Mouse (Mus musculus) CD4-positive helper T cell, adult 2 months (primary cell): ENCODE measurements at regions not wholly inside any gene's neighbourhood (a gene's known extent, or its start where the extent isn't known, plus 50 kb on each side); places are given as distances from the start of the nearest gene placed in this dataset.

Experiments
- DNase-seq: peaks from one replicate; pipeline ENCODE4 v3.0.0-alpha.2; 2012; ENCODE audit warnings: low read depth, missing footprints, low spot score

DNA sequence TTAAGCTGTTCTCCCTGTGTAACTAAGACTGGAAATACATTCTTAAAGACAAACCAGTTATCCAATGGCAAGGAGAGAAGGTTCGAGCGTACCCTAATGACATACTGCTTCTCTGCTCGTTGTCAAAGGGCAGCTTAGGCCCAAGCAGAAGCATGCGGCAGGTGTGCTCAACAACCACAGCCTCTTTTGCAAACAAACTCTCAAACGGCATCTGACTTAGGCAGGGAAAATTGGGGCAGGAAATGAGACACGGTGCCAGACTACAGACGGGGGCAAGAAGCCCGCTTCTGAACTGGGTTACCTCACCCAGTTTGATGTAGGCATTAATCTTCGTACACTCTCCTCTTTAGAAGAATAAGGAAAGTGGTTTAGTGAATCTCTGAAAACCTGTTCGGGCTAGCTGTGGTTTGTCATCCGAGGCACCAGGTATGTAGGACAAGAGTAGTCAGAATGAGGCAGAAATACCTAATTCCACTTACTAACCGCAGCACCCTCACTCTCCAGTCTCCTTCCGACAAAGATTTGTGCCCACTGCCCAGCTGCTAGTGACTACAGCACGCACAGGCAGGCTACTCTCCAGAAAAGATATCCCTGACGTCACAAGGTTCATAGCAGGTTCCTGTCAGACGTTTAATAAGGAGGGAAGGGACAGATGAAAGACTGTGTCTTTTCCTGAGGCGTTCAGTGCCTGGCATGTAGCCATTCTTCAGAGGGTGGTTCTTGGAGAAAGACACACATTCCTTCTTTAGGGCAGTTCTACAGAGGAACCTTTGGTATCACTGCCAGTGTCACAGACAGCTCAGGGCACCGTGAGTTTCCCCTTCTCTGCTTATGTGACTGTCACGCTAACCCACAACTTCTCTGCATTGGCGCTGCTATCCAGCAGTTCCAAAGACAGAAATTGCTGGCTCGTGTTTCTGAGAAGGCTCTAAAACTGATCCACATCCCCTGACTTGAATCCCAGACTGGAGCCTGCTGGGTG, 175.8 kb downstream of the Tmx1 start:
- no peak for DNase-seq

DNA sequence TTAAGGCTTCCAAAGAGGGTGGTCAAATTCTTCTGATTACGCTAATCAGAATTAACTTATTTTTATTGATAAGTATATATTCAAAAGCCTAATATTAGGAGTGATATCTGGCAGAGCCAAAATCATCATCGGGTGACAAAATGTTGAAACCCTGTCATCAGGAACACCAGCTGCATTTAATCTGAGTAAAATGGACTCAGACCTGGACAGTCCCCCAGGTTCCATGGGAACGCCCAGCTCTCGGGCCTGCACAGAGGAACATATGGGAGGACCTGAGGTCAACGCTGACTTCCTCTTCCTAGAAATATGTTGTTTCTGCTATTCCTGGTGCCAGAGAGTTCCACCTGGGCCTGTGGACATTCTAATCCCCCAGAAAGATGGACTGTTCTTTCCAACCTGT, 176.5 kb downstream of the Tmx1 start:
- no peak for DNase-seq

DNA sequence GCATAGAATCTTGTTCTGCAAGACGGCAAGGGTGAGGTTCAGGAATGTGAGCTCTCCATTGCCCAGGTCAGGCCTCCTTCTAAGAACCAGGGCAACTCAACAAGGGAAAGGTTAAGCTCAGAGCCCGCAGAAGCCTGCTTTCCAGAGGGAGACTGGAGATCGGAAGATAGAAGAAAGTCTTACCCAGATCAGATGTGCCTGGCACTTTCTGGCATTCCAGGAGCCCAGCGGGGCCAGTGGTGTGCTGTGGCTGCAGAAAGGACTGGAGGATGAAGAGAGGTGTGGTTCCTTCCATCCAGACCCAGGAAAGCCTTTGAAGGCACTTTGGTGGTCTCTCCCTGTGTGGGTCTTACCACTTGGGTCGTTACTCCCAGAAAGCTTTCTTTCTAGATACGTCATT, 178.4 kb downstream of the Tmx1 start:
- no peak for DNase-seq

DNA sequence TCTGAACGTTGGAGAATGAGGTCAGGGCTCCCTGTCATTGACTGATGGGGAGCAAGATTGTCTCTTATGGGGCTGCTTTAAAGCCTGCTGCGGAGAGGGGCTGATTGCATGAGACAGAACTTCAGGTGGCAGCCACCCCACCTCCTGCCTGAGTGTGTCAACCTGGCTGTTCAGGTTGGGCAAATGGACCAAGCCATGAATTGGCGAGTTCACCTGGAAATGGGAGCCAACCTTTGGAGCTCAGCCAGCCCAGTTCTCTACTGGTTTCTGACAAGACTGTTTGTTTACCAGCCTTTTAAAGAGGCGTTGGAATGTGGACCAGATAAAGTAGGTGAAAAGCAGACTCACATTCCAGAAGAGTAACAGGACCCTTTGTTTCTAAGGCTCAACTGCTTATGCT, 180.3 kb downstream of the Tmx1 start:
- DNase-seq: no peak

DNA sequence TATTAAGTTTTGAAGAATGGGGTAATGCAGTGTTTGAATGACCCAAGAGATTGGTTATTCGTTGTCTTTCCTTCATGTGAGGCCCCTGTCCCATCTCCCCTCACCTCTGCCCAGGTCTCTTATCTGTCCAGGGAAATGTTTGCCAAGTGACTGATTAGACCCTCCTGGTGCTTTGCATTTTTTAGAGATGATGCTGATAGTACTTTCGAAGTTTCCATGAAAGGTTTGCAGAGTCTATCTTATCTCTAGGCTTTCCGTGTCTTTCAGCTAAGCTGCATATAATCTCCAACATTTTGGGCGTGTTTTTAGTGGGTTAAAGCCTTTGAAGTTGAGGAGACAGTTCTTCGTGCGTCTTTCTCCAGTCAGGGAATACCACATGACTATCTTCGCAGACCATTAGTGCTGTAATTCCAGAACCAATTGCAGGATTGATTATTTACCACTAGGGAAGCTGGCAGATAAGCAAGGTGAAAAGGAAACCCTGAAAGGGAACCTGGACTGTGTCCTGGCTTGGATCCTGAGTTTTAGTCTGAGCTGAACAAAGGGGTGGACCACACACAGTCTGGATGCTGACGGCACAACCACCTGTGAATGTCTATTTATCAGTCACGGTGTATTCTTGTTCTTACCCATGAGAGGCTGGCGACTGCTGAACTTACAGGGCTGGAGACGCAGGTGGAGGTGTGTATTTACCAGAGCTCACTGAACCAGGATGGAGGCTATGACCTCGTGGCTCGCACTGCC, 180.9 kb downstream of the Tmx1 start:
- no peak for DNase-seq

DNA sequence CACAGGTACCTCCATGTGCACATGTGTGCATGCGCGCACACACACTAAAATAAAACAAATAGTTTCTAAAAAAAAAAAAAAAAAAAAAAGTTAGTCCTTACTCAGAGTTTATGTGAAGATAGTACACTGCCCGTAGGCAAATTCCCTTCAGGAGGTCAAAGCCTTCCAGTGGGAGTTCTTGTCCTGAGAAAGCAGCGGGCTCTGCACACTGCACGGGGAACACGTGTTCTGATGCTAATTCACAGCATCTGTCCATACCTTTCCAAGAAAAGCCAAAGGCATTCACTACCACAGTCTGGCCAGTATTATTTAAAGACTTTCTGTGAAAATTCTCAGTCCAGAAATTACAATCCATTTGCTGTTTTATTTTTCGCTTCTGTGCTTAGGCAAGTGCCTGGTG, 183.1 kb downstream of the Tmx1 start:
- no peak for DNase-seq

DNA sequence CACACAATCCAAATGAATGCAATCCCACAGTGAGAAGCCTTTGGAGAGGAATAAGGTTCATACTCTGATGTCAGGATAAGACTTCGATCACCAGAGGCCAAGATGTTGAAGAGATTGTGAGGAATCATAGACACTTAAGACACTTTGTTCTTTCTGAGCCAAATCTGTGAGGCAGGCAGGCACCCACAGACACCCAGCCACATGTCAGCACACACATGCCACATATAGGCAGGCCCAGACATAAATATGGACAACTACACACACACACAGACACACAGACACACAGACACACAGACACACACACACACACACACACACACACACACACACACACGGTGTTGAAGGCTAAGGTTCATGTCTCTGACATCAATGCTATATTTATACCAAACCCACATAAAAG, 185.1 kb upstream of the Frmd6 start:
- no peak for DNase-seq

DNA sequence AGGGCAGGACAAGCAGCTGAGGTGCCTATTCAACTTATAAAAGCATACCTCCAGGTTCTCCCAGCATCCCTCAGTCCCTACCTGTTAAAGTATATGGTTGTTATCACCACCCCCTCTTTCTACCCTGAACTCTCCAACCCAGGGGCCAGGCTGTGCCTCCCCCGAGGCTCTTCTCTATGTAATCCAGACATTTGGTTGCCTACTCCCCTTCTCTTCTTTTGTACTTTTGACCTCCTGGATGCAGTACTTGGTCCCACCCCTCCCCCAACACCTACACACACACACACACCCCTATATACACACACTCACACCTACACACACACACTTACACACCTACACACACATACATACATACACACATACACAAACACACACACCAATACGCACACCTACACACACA, 180.4 kb upstream of the Frmd6 start:
- no peak for DNase-seq

DNA sequence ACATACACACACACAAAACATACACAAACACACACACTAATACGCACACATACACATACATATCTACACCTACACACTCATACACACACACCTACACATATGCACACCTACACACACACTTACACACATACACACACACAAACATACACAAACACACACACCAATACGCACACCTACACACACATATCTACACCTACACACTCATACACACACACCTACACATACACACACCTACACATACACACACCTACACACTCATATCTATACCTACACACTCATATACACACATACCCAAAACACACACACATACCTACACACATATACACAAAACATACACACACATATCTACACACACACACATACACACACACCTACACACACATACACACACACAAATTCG, 179.9 kb upstream of the Frmd6 start:
- DNase-seq: no peak

DNA sequence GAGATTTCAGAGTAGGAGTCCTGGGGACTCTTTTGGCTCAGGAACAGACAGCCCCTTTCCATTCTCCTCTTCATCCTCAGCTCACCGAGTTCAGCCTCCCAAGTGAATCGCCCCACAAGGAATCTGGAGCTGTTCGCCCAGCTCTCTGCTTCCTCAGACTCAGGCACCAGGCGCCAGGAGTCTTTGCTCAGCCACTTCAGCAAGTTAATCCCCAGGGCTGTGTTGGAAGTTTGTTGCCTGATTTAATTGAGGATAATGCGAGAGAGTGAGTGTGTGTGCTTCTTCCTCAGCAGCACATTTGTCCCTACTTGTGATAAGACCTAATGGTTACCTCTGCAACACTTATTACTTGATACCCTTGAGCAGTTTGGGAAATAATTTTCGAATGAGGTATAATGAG, 177.8 kb upstream of the Frmd6 start:
- DNase-seq: no peak

DNA sequence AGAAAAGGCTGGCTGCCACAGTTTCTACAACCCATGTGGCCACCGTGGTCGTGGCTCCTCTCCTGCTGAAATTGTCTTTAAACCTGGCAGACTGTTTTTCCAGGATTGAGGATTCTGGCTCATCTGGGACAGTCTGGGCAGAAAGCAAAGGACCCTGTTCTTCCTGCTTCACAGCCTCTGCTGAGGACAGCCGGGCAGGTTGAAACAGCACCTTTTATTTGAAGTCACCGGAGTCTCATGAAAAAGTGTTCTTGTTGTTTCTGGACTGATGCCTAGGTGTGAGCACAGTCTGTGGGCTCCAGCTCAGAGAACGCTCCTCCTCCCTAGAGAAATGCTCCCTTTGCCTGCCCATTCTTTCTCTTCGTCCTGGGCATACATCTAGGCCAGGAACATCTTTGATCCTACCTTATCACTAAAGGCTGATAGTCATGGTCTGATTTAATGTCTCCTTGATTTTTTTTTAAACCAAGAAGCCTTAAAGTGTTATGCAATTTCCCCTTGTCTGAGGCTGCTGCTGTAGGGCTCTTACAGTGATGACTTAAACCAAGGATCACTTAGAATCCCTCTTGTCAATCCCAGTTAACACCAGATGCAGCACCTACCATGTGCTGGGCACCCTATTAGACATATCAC, 177.0 kb upstream of the Frmd6 start:
- DNase-seq: no peak

DNA sequence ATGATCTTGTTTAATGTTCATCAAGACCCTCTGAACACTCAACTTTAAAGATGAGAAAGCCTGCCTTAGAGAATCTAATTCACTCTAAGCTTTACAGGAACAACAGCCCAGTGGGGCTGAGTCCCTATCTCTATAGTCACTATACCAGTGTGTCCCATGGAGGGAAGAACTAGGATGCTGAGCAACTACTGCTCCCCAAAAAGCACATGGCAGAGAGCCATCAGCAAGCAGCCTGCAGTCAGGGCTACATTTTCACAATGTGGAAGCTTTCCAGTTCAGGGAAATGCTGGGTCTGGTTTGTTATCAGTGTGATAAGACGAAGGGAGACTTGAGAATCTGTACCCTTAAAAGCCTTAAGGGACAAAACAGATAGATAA, 176.5 kb upstream of the Frmd6 start:
- no peak for DNase-seq

DNA sequence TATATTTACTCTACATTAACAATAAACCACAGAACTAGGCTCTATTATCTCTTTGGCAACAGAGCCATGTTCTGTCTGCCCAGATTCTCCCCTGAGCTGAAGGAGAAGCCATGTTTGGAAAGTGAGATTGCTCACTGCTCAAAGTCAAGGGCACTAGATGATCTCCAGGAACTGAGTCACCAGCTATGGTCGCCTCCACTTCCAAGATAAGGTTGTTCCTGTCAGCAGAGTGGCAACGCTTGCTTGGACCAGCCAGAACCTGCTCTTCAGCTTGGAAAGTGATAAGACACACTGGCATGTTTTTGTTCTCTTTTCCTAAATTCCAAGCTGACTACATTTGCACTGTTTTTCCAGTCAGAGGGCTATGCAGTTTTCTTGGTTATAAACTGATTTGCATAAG, 175.6 kb upstream of the Frmd6 start:
- no peak for DNase-seq

DNA sequence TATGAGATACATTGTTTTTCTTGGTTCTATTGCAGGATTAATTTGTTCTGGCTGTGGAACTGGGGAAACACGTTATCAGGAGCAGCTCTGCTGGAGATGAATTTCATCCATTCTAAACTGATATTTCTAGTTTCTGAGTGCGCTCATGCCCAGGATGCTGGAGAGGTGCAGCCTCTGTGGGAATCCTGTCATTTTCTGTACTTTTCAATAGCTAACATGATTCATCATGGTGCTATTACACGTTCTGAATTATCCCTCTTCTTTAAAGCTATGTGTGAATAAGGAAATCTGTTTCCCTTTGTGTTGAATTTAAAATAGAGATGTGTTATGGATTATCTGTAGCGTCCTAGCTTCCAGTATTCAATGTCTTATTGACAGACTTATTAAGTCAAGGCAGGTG, 174.8 kb upstream of the Frmd6 start:
- no peak for DNase-seq

DNA sequence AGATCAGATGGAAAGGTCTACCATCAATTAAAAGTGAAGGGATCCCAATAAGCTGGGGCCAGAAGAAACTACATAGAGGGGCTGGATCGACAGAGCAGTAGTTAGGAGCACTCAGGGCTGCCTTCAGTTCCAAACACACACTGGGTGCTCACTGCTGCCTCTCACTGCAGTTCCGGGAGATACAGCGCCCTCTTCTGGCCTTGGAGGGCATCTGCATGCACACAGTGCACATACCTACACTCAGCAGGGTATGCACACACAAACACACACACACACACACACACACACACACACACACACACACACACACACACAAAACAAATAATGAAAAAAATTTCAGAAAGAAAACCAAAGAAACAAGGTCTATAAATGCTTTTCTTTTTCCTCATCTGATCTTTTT, 172.6 kb upstream of the Frmd6 start:
- DNase-seq: no peak

DNA sequence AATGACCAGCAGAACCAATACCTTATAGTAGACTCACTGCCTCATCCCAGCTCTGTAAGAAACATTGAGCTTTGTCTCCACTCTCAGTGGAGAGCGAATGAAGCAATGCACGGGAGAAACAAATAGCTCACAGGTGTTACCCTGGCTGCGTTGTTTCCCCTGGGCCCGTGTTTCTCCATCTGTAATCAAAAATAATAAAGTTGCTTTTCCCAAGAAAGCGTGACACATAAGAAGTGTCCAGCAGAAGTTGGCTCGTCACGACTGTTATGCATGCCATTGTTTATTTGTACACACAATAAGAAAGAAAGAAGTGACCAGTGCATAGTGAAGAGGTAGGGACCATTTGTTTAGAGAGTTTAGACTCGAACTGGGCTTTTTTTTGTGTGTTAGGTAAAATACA, 171.3 kb upstream of the Frmd6 start:
- no peak for DNase-seq

DNA sequence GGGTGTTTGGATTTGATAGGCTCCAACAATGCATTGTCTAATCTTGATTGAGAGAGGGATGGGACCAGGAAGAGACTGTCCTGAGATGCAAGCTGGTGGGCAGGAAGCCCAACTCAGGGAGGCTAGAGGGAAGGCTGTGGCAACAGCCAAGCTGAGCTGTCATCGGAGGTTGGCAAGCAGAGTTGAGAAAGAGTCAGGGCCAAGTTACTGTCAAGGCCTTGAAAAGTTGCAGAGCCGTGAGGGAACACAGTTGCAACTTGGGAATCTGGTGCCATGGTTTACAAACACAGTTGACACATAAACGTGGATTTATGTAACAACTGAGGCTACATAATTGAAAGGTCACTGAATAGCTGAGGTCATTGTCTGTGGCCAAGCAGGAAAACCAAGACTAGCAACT, 170.8 kb upstream of the Frmd6 start:
- no peak for DNase-seq

DNA sequence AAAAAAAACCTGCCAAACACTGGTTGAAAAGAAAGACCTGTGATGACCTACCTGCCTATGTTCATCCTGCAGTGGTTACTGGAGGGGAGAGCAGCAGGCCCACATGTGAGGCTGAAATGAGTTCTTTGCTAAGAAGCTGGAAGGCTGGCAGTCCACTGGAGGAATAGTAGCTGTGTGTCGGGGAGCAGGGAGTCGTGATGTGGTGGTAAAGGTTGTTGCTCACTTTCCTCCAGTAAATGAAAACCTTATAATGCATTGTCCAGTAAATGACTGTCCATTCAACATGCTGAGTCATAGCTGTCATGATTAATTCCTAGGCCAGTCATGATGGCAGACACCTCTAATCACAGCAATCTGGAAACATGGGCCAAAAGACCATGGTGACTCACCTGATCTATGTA, 169.9 kb upstream of the Frmd6 start:
- no peak for DNase-seq

DNA sequence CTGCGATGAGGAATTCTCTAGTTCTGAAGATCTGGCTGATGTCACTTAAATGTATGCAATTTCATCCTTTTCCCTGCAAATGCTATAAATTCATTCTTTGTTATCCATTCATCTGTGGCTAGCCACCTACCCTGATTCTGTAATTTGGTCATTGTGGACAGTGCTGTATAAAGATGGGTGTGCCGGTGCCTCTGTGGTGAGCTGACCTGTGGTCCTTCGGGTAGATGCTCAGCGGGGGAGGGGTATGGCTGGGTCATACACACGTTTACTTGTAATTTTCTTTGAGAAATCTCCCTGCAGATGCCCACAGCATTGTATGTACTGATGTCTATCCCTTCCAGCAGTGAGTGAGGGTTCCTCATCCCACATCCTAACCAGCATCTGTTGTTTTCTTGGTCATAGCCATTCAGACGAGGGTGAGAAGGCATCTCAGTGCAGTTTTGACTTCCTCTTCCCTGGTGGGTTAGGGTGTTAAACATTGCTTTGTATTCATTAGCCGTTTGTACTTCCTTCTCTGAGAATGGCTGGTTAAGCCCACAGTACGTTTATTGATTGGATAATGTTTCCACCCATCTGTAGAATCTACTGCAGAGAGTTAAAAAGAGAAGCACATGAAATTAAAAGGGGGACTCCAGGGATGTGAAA, 169.3 kb upstream of the Frmd6 start:
- DNase-seq: no peak

DNA sequence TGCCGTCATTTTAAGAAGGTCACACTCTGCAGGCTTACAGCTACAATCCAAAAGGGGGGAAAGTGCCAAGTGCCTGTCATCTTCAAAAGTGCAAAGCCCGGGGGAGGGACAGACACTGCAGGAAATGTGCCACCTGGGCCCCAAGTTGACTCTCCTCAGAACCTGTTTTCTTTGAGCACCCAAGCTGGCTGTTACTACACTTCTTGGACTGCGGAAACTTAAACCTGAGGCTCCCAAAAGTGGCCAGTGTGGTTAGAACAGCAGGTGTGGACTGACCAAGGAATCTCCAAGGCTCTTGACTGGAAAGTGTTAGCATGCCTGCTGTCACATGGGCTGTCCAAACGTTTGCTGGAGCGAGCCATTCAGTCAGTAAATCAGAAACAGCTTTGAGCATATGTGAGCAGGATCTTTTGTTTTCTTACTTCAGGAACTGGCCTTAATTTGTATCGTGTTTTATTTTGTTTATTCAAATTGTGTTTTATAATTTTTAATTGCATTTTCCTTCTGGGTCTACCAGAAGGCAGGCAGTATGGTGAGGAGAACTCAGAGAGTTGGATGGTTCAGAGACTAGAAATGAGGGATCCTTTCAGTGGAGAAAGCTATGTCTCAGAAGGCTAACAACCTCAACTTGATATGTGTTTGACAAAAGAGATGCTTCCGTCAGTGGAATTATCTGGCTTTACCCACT, 168.4 kb upstream of the Frmd6 start:
- DNase-seq: no peak

DNA sequence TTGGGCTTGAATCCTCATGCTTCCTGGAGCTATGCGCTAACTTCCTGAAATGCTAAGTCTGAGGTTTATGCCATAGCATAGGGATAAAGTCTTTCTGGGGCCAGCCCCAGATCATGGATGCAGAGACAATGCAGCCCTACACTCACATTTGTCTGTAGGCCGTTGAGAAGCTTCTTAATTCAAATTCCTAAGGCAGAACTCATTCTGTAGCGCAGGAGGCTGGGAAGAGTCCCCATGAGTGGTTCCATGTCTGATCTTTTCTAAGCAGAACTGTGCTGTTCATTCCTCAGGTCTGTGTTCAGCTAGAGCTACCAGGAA, 167.9 kb upstream of the Frmd6 start:
- no peak for DNase-seq

DNA sequence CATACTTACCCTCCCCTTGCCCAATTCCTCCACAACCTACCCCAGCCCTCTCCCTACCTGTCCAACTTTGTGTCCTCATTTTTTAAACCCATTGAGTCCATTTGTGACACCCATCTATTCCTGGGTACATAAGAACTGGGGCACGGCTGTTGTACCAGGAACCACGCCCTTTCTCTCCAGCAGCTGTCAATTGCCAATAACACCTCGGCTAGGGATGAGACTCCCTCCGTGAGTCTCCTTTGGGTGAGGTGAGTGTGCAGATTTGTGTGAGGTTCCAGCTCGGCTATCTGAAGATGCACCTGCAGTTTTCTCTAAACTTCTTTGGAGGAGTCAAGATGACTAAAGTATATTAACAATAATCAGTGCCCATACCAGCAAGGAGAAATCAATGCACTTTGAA, 167.2 kb upstream of the Frmd6 start:
- DNase-seq: no peak
